Mouse (Mus musculus) kidney, postnatal 10 days (tissue): ENCODE measurements around the gene Dgkb.

Source experiments
- DNase-seq: peaks from one replicate; pipeline ENCODE4 v3.0.0; 2021; ENCODE audit warnings: mixed read lengths

Dgkb gene

GRCm38 (mm10) chr12:38600165-38600845 is 782.8 kb downstream of the Dgkb start:
- no peak for DNase-seq

GRCm38 (mm10) chr12:38608104-38608503 is 790.6 kb downstream of the Dgkb start:
- no peak for DNase-seq

- no peak for DNase-seq
Measured at GRCm38 (mm10) chr12:38668265-38668664, 850.7 kb downstream of the Dgkb start.
